Mouse (Mus musculus) liver, adult 2 months (tissue): ENCODE measurements around the gene Kirrel3. TPM values are rescaled to one million over a fixed set of nuclear protein-coding genes. Genes with fewer than 3 reads are reported as not detected.

Experiments used
- DNase-seq: peaks from one replicate; pipeline ENCODE4 v3.0.0-alpha.2; 2011; ENCODE audit warnings: low read depth, low spot score; ENCODE audit errors: extremely low read depth
- H3K27ac ChIP-seq: fragments of 200-500 bp; replicated peaks from 2 replicates; pipeline ENCODE4 v1.5.1; 2012; ENCODE audit warnings: low read depth, mild to moderate bottlenecking, control low read depth, inconsistent platforms, low read length; ENCODE audit not compliant: insufficient read depth
- H3K27me3 ChIP-seq: fragments of 200-500 bp; 2 replicates; pipeline ENCODE4 v1.6.1; 2012; ENCODE audit warnings: mild to moderate bottlenecking, moderate library complexity, low read length, inconsistent platforms; ENCODE audit not compliant: control insufficient read depth, insufficient read depth
- H3K36me3 ChIP-seq: fragments of 200-500 bp; 2 replicates; pipeline ENCODE4 v1.6.1; 2012; ENCODE audit warnings: low read length, inconsistent platforms; ENCODE audit not compliant: control insufficient read depth, insufficient read depth
- H3K4me1 ChIP-seq: fragments of 200-500 bp; 2 replicates; pipeline ENCODE4 v1.6.1; 2011; ENCODE audit warnings: low read length; ENCODE audit not compliant: control insufficient read depth, insufficient read depth
- H3K4me3 ChIP-seq: fragments of 200-500 bp; 2 replicates; pipeline ENCODE4 v1.5.1; 2011; ENCODE audit warnings: low read depth, mild to moderate bottlenecking, control low read depth, low read length, moderate library complexity; ENCODE audit not compliant: insufficient read depth
- H3K79me2 ChIP-seq: fragments of 200-500 bp; 2 replicates; pipeline ENCODE4 v1.6.1; 2012; ENCODE audit warnings: inconsistent platforms, mild to moderate bottlenecking, low read length, moderate library complexity; ENCODE audit not compliant: control insufficient read depth, insufficient read depth
- H3K9ac ChIP-seq: fragments of 200-500 bp; 2 replicates; pipeline ENCODE4 v1.6.1; 2012; ENCODE audit warnings: low read depth, mild to moderate bottlenecking, control low read depth, inconsistent platforms, low read length
- CTCF ChIP-seq: fragments of 200-500 bp; IDR thresholded peaks from 2 replicates; pipeline ENCODE4 v1.5.1; 2011; ENCODE audit warnings: low read depth, low read length, control low read depth
- POLR2A ChIP-seq: fragments of 200-500 bp; IDR thresholded peaks from 2 replicates; pipeline ENCODE4 v1.6.1; 2011; ENCODE audit warnings: low read length, control low read depth; ENCODE audit not compliant: insufficient read depth; ENCODE audit errors: extremely low read depth
- WGBS: fragments of 180-500 bp; shearing (Covaris S2); methylation state at CpG from one replicate; pipeline ENCODE4 v1.1.7; 2018; 5-methylcytosine and 5-hydroxymethylcytosine counted together
- polyA plus RNA-seq: library from polyadenylated mRNA; depleted of rRNA; stranded (reverse); fragments of >200 nt; gene quantifications from 2 replicates; pipeline ENCODE4 v1.2.3, GENCODE M21; 2012
- total RNA-seq: library from RNA; depleted of rRNA; stranded (reverse); fragments of >200 nt; gene quantifications from 2 replicates; pipeline ENCODE4 v1.2.3, GENCODE M21; 2014

Kirrel3 gene
- total and polyA plus RNA-seq, 2 experiments = 0.09 TPM; not detected in 1

- Histone ChIP-seq H3K36me3 (no peaks in the 10 kb centered on the region), H3K27ac (no peak overlapping the region), H3K9ac (no peak overlapping the region), H3K27me3 (no peaks in the 10 kb centered on the region), H3K79me2 (no peaks in the 10 kb centered on the region), H3K4me1 (no peaks in the 10 kb centered on the region), H3K4me3 (no peak overlapping the region)
- TF ChIP-seq CTCF (no peak), POLR2A (no peak)
- no peak for DNase-seq
- 75% methylated on average over 11 of the region's 11 CpGs for WGBS
These were observed 339.8 kb downstream of the Kirrel3 start for GRCm38 (mm10) chr9:34825402-34826008.

GRCm38 (mm10) chr9:34830696-34831095, 345.0 kb downstream of the Kirrel3 start:
- H3K79me2 ChIP-seq = no peaks in the 10 kb centered on the region
- no peaks in the 10 kb centered on the region for H3K36me3 ChIP-seq
- 39% methylated on average over 3 of the region's 3 CpGs for WGBS
- no peak for DNase-seq
- H3K4me3 ChIP-seq = no peak overlapping the region
- TF ChIP-seq CTCF (no peak), POLR2A (no peak)
- 0 out of 2 replicates have a peak, but pooled peaks cover 2% of the 10 kb centered on the region for H3K27me3 ChIP-seq
- no peaks in the 10 kb centered on the region for H3K4me1 ChIP-seq
- H3K9ac ChIP-seq = no peak overlapping the region
- no peak overlapping the region for H3K27ac ChIP-seq

GRCm38 (mm10) chr9:34836801-34837200, 351.1 kb downstream of the Kirrel3 start:
- Histone ChIP-seq H3K79me2 (no peaks in the 10 kb centered on the region), H3K27me3 (no peaks in the 10 kb centered on the region), H3K27ac (no peak overlapping the region), H3K36me3 (no peaks in the 10 kb centered on the region), H3K4me1 (no peaks in the 10 kb centered on the region), H3K9ac (no peak overlapping the region), H3K4me3 (no peak overlapping the region)
- no peak for TF ChIP-seq POLR2A
- TF ChIP-seq CTCF = no peak
- no peak for DNase-seq
- WGBS = 56% methylated on average over 2 of the region's 2 CpGs

DNA sequence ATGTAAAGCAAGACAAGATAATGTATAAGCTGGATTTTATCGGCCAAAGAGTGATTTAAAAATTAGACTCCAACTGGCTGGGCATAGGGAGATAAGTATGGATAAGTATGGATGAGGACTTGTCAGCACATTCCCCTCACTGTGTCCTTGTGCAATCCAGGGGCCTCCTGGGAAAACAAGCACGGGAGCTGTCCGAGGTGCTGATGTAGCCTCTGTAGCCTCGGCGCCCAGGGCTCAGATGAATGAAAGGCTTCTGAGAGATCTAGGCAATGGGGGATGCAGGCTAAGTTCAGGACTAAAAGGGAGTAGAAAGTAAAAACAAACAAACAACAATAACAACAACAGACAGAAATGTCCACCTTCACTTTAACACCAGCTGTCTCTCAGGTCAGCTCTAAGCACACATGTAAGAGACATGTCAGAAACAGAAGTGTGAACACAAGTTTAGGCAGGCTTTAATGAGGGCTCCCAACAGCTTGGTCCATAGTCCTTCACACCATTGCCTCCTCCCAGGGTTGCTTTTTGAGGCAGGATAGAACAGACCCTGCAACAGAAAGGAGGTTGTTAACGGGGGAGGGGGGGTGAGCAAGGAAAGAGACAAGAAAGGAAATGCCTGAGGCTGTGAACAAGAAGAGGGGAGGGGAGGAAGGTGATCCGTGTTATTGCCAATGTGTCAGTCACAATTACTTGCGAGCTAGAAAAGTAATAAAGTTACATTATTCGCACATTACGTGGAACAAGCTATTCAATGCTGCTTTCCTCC, 352.2 kb downstream of the Kirrel3 start:
- H3K27ac ChIP-seq = no peak overlapping the region
- H3K4me1 ChIP-seq = no peaks in the 10 kb centered on the region
- no peak overlapping the region for H3K4me3 ChIP-seq
- H3K9ac ChIP-seq = no peak overlapping the region
- 46% methylated on average over 10 of the region's 10 CpGs for WGBS
- no peak for DNase-seq
- H3K79me2 ChIP-seq = no peaks in the 10 kb centered on the region
- H3K36me3 ChIP-seq = no peaks in the 10 kb centered on the region
- TF ChIP-seq CTCF (no peak), POLR2A (no peak)
- H3K27me3 ChIP-seq = no peaks in the 10 kb centered on the region

GRCm38 (mm10) chr9:34843275-34843965, 357.7 kb downstream of the Kirrel3 start:
- H3K79me2 ChIP-seq = no peaks in the 10 kb centered on the region
- H3K27ac ChIP-seq = no peak overlapping the region
- 78% methylated on average over 10 of the region's 10 CpGs for WGBS
- no peak overlapping the region for H3K4me3 ChIP-seq
- no peak for TF ChIP-seq CTCF
- TF ChIP-seq POLR2A = no peak
- no peak for DNase-seq
- no peaks in the 10 kb centered on the region for H3K36me3 ChIP-seq
- H3K9ac ChIP-seq = no peak overlapping the region
- H3K4me1 ChIP-seq = no peaks in the 10 kb centered on the region
- no peaks in the 10 kb centered on the region for H3K27me3 ChIP-seq
